ENCODE assay signal across 8 mouse cellular contexts in the genomic region with DNA sequence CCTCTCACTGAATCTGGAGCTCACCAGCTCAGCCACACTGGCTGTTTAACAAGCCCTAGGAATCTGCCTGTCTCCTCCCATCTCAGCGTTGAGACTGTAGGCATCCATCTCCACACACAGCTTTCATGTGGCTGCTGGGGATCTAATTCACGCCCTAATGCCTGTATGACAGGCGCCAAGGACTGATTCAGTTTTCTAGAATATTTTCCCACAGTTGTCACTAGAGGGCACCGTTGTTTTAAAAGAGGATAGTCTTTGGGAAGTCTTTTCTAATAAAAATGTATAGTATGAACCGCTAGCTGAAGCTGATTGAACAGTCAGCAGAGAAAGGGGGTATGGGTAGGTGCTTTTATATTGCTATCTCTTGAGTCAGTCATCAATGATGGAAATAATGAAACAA. TPM values are rescaled to one million over a fixed set of nuclear protein-coding genes. Genes with fewer than 3 reads are reported as not detected.
DNase-seq lines count a peak whose midpoint lies in the region; ATAC-seq lines count a peak whose summit lies in the region.

No protein-coding gene starts in this region.

- no peak overlapping the region for H3K4me2 ChIP-seq in midbrain, embryonic 11.5 days

- no peaks in the 10 kb centered on the region for H3K27me3 ChIP-seq in midbrain, embryonic 11.5 days (ENCODE audit: control insufficient read depth, insufficient read depth, low read length)
- H3K27me3 ChIP-seq in midbrain, embryonic 10.5 days (ENCODE audit: low read depth, poor library complexity, severe bottlenecking): peaks cover 8% of the 10 kb centered on the region

- no peak overlapping the region for H3K27ac ChIP-seq in midbrain, embryonic 11.5 days (ENCODE audit: low read depth, low read length)
- H3K27ac ChIP-seq in midbrain, embryonic 10.5 days (replicated peaks): no peak overlapping the region

- ATAC-seq in midbrain, embryonic 11.5 days (ENCODE audit: low FRiP score): no peak
- ATAC-seq in common myeloid progenitor, adult 5-6 weeks (replicated peaks; ENCODE audit: low read depth, poor library complexity, severe bottlenecking): peak; percentile 56; the same call in 1 of the 2 replicates
- no peak for ATAC-seq in activated CD4-positive, CD25-positive, alpha-beta regulatory T cell, adult 4 months

- no peak overlapping the region for H3K4me3 ChIP-seq in midbrain, embryonic 11.5 days (ENCODE audit: low read depth, low read length)
- H3K4me3 ChIP-seq in midbrain, embryonic 10.5 days: no peak overlapping the region

- peak; percentile 14 for DNase-seq in cerebellum, adult 11 months
- no peak for DNase-seq in cerebellum, adult 9-11 months
- peak; percentile 85 for DNase-seq in midbrain, embryonic 11.5 days (ENCODE audit: low spot score, missing footprints)
- DNase-seq in midbrain, embryonic 10.5 days (ENCODE audit: low spot score): no peak
- DNase-seq in layer of hippocampus, postnatal 10 days (ENCODE audit: low spot score in 2 of 2): peak; percentile 21 to 39
- peak; percentile 51 for DNase-seq in mesoderm, embryonic 11.5 days (ENCODE audit: low read depth, low spot score)

- no peak overlapping the region for H3K9ac ChIP-seq in midbrain, embryonic 11.5 days (ENCODE audit: low read length)

- no peaks in the 10 kb centered on the region for H3K9me3 ChIP-seq in midbrain, embryonic 11.5 days (ENCODE audit: control insufficient read depth, low read length)
- no peaks in the 10 kb centered on the region for H3K9me3 ChIP-seq in midbrain, embryonic 10.5 days (replicated peaks)

- no peaks in the 10 kb centered on the region for H3K4me1 ChIP-seq in midbrain, embryonic 11.5 days (ENCODE audit: control insufficient read depth, insufficient read depth, low read length)
- no peaks in the 10 kb centered on the region for H3K4me1 ChIP-seq in midbrain, embryonic 10.5 days

- no peaks in the 10 kb centered on the region for H3K36me3 ChIP-seq in midbrain, embryonic 11.5 days (ENCODE audit: control insufficient read depth, insufficient read depth, low read length)
- H3K36me3 ChIP-seq in midbrain, embryonic 10.5 days: peaks cover 14% of the 10 kb centered on the region

- 35% methylated on average over 5 of the region's 5 CpGs for WGBS in midbrain, embryonic 11.5 days
- WGBS in midbrain, embryonic 10.5 days: 40% methylated on average over 5 of the region's 5 CpGs

RNA-seq across cellular contexts. Expression of a gene that starts 34.1 kb away (rescaled TPM):
- 27.2 and 28.6 TPM in 2 replicates for polyA plus RNA-seq in midbrain, embryonic 11.5 days (2014; fragmentation: Nextera tagmentation; extraction: Ambion mirVana)
- 70.4 and 79.0 TPM in 2 replicates for polyA plus RNA-seq in midbrain, embryonic 10.5 days (2016; fragmentation: Nextera tagmentation; extraction: Ambion mirVana)
- total RNA-seq in common myeloid progenitor, adult 5-6 weeks (2017): 5.7 and 7.7 TPM in 2 replicates
- total RNA-seq in layer of hippocampus, postnatal 10 days (2021): 10 to 100 TPM; 28.2 to 34.2 TPM
- polyA plus RNA-seq in activated CD4-positive, CD25-positive, alpha-beta regulatory T cell, adult 4 months (2017; shearing (Covaris generic)): 10 to 100 TPM; 13.1 to 15.4 TPM

Comparison
In these comparisons a context has a peak if more than half of its experiments do, and no peak if none do; other contexts are left out.
1. DNase-seq: peak in cerebellum, adult 11 months (single experiment), midbrain, embryonic 11.5 days (single experiment), layer of hippocampus, postnatal 10 days (2 of 2) and mesoderm, embryonic 11.5 days (single experiment); none in cerebellum, adult 9-11 months (single experiment) and midbrain, embryonic 10.5 days (single experiment).